Mouse (Mus musculus) induced T-regulatory cell, adult 2 months (primary cell): ENCODE results near the gene Hsf2bp.
"Not testable (repeated sequence)": the region's sequence is repeated elsewhere in the genome, so short reads cannot be mapped to it uniquely, and the experiment has no call there.

Source experiments
- DNase-seq: peaks from one replicate; pipeline ENCODE4 v3.0.0-alpha.2; 2012; ENCODE audit warnings: low read depth

The Hsf2bp gene

GRCm38 (mm10) chr17:32035609-32036508, at the start of gene Hsf2bp, which contains the start of gene Rrp1b:
Gene Hsf2bp, minus strand, starts transcription at chr17:32036349.
Gene Rrp1b, plus strand, starts transcription at chr17:32036100.
- DNase-seq, result peak; percentile 87

- DNase-seq, result no peak
Observed at GRCm38 (mm10) chr17:32083351-32083750, 47.2 kb upstream of the Hsf2bp start.

GRCm38 (mm10) chr17:32075164-32075563, 39.0 kb upstream of the Hsf2bp start:
- DNase-seq, result peak; percentile 75

GRCm38 (mm10) chr17:32074658-32075057, 38.5 kb upstream of the Hsf2bp start:
- no peak for DNase-seq

- DNase-seq, result peak; percentile 86
Observed at GRCm38 (mm10) chr17:32073359-32073758, 37.2 kb upstream of the Hsf2bp start.

- no peak for DNase-seq
Observed at GRCm38 (mm10) chr17:32068810-32069209, 32.7 kb upstream of the Hsf2bp start.

- no peak for DNase-seq
Observed at GRCm38 (mm10) chr17:32068381-32068780, 32.2 kb upstream of the Hsf2bp start.

- peak; percentile 74 for DNase-seq
Observed at GRCm38 (mm10) chr17:32067541-32067940, 31.4 kb upstream of the Hsf2bp start.

- not testable (repeated sequence) for DNase-seq
Observed at GRCm38 (mm10) chr17:32064762-32065161, 28.6 kb upstream of the Hsf2bp start.

- DNase-seq, result no peak
Observed at GRCm38 (mm10) chr17:32063654-32064053, 27.5 kb upstream of the Hsf2bp start.

GRCm38 (mm10) chr17:32061219-32061618, 25.1 kb upstream of the Hsf2bp start:
- DNase-seq, result no peak

GRCm38 (mm10) chr17:32059084-32059483, 22.9 kb upstream of the Hsf2bp start:
- DNase-seq, result no peak

GRCm38 (mm10) chr17:32057843-32058242, 21.7 kb upstream of the Hsf2bp start:
- no peak for DNase-seq

GRCm38 (mm10) chr17:32053677-32054076, 17.5 kb upstream of the Hsf2bp start:
- peak; percentile 87 for DNase-seq

- DNase-seq, result no peak
Observed at GRCm38 (mm10) chr17:32052237-32053080, 16.3 kb upstream of the Hsf2bp start.

GRCm38 (mm10) chr17:32050609-32051008, 14.5 kb upstream of the Hsf2bp start:
- DNase-seq, result no peak

- no peak for DNase-seq
Observed at GRCm38 (mm10) chr17:32049914-32050313, 13.8 kb upstream of the Hsf2bp start.

- DNase-seq, result no peak
Observed at GRCm38 (mm10) chr17:32048351-32048750, 12.2 kb upstream of the Hsf2bp start.

- DNase-seq, result no peak
Observed at GRCm38 (mm10) chr17:32046541-32046940, 10.4 kb upstream of the Hsf2bp start.

- DNase-seq, result no peak
Observed at GRCm38 (mm10) chr17:32040263-32040662, 4.1 kb upstream of the Hsf2bp start.

- DNase-seq, result peak; percentile 50
Observed at GRCm38 (mm10) chr17:32036509-32037438, 625 bp upstream of the Hsf2bp start.

- no peak for DNase-seq
Observed at GRCm38 (mm10) chr17:32034322-32034721, 1.8 kb downstream of the Hsf2bp start.
